Mouse (Mus musculus): ENCODE data around the gene Fam189a1. TPM values are rescaled to one million over a fixed set of nuclear protein-coding genes. Genes with fewer than 3 reads are reported as not detected.

Fam189a1 gene
- total and polyA plus RNA-seq, 3 experiments = 0.10 TPM; not detected in 2

GRCm38 (mm10) chr7:64765595-64765994, 390.8 kb downstream of the Fam189a1 start:
- dilution Hi-C loops (cut with MboI; ENCODE audit: extremely low pct_ligation_motif_present, extremely low pct_unique_long_range_greater_than_20kb, low sequenced_read_pairs) = no loop called here
- in situ Hi-C loops (cut with MboI; ENCODE audit: low pct_ligation_motif_present, low pct_unique_long_range_greater_than_20kb, low sequenced_read_pairs) = no loop called here
- Histone ChIP-seq H3K4me1 (ENCODE audit: control insufficient read depth in 1 of 2, insufficient read depth in 2 of 2) (no peaks in the 10 kb centered on the region; a peak in 1 of 4 replicates), H3K27ac (ENCODE audit: insufficient read depth, low read depth) (no peak overlapping the region), H3K4me3 (replicated peaks in 1 of 3; ENCODE audit: low read depth in 2 of 3, low read length in 2 of 3, poor library complexity in 1 of 3) (no peak overlapping the region), H3K27me3 (replicated peaks) (peaks cover 16% of the 10 kb centered on the region), H3K9me3 (replicated peaks; ENCODE audit: low read length) (no peaks in the 10 kb centered on the region), H3K4me2 (ENCODE audit: insufficient read depth, low read depth, poor library complexity, severe bottlenecking) (no peak overlapping the region), H3K36me3 (replicated peaks in 1 of 2; ENCODE audit: control insufficient read depth in 1 of 2, insufficient read depth in 1 of 2, low read length in 1 of 2) (no peaks in the 10 kb centered on the region), H3K9ac (ENCODE audit: insufficient read depth, low read depth) (no peak overlapping the region), H3K79me2 (replicated peaks; ENCODE audit: control insufficient read depth, extremely low read depth, insufficient read depth, poor library complexity, severe bottlenecking) (no peaks in the 10 kb centered on the region)
- no peak for DNase-seq (ENCODE audit: extremely low read depth)
- TF ChIP-seq RCOR1 (conservative IDR thresholded peaks at IDR 0.05; ENCODE audit: low read depth, low read length) = no peak
- no peak for TF ChIP-seq ETS1 (conservative IDR thresholded peaks at IDR 0.05; ENCODE audit: low read depth, low read length)
- TF ChIP-seq BHLHE40 (IDR thresholded peaks at IDR 0.05; ENCODE audit: low read depth, low read length) = no peak
- TF ChIP-seq TBP (conservative IDR thresholded peaks at IDR 0.05; ENCODE audit: low read depth, low read length) = no peak
- no peak for TF ChIP-seq NELFE (IDR thresholded peaks at IDR 0.05; ENCODE audit: low read depth, low read length)
- no peak for TF ChIP-seq MYC (IDR thresholded peaks at IDR 0.05; ENCODE audit: low read depth, low read length)
- TF ChIP-seq JUN (IDR thresholded peaks at IDR 0.05; ENCODE audit: insufficient read depth, low read depth, low read length) = no peak
- TF ChIP-seq ELF1 (IDR thresholded peaks at IDR 0.05; ENCODE audit: low read depth, low read length) = no peak
- TF ChIP-seq SIN3A (IDR thresholded peaks at IDR 0.05; ENCODE audit: low read length) = no peak
- no peak for TF ChIP-seq GABPA (IDR thresholded peaks at IDR 0.05; ENCODE audit: insufficient replicate concordance, low read depth, low read length)
- TF ChIP-seq PAX5 (IDR thresholded peaks at IDR 0.05; ENCODE audit: low read length) = no peak
- no peak for TF ChIP-seq CTCF (conservative IDR thresholded peaks at IDR 0.05 in 1 of 2, IDR thresholded peaks at IDR 0.05 in 1 of 2; ENCODE audit: low read depth in 2 of 2, low read length in 2 of 2)
- no peak for TF ChIP-seq EP300 (IDR thresholded peaks at IDR 0.05; ENCODE audit: low read length)
- no peak for TF ChIP-seq ZC3H11A (IDR thresholded peaks at IDR 0.05; ENCODE audit: low read depth, low read length)
- TF ChIP-seq TCF12 (IDR thresholded peaks at IDR 0.05; ENCODE audit: low read depth, low read length) = no peak
- TF ChIP-seq POLR2A (IDR thresholded peaks at IDR 0.05; ENCODE audit: low read depth, low read length) = no peak

GRCm38 (mm10) chr7:64755141-64755540, 401.2 kb downstream of the Fam189a1 start:
- Histone ChIP-seq H3K9ac (ENCODE audit: insufficient read depth, low read depth) (no peak overlapping the region), H3K4me3 (replicated peaks in 1 of 3; ENCODE audit: low read depth in 2 of 3, low read length in 2 of 3, poor library complexity in 1 of 3) (no peak overlapping the region), H3K4me1 (ENCODE audit: control insufficient read depth in 1 of 2, insufficient read depth in 2 of 2) (peaks cover 3 to 15% of the 10 kb centered on the region in 2 experiments; a peak in 3 of 4 replicates), H3K27ac (ENCODE audit: insufficient read depth, low read depth) (no peak overlapping the region), H3K27me3 (replicated peaks) (peaks cover 21% of the 10 kb centered on the region), H3K4me2 (ENCODE audit: insufficient read depth, low read depth, poor library complexity, severe bottlenecking) (no peak overlapping the region), H3K9me3 (replicated peaks; ENCODE audit: low read length) (no peaks in the 10 kb centered on the region), H3K79me2 (replicated peaks; ENCODE audit: control insufficient read depth, extremely low read depth, insufficient read depth, poor library complexity, severe bottlenecking) (no peaks in the 10 kb centered on the region), H3K36me3 (replicated peaks in 1 of 2; ENCODE audit: control insufficient read depth in 1 of 2, insufficient read depth in 1 of 2, low read length in 1 of 2) (no peaks in the 10 kb centered on the region)
- dilution Hi-C loops (cut with MboI; ENCODE audit: extremely low pct_ligation_motif_present, extremely low pct_unique_long_range_greater_than_20kb, low sequenced_read_pairs) (no loop called here), in situ Hi-C loops (cut with MboI; ENCODE audit: low pct_ligation_motif_present, low pct_unique_long_range_greater_than_20kb, low sequenced_read_pairs) (no loop called here)
- no peak for TF ChIP-seq ZC3H11A (IDR thresholded peaks at IDR 0.05; ENCODE audit: low read depth, low read length)
- no peak for TF ChIP-seq SMC3 (IDR thresholded peaks at IDR 0.05; ENCODE audit: low read depth, low read length)
- TF ChIP-seq KAT2A (IDR thresholded peaks at IDR 0.05; ENCODE audit: insufficient replicate concordance, low read length) = no peak
- no peak for TF ChIP-seq EP300 (IDR thresholded peaks at IDR 0.05; ENCODE audit: low read length)
- TF ChIP-seq CTCF (conservative IDR thresholded peaks at IDR 0.05 in 1 of 2, IDR thresholded peaks at IDR 0.05 in 1 of 2; ENCODE audit: low read depth in 2 of 2, low read length in 2 of 2) = no peak
- TF ChIP-seq POLR2AphosphoS2 (IDR thresholded peaks at IDR 0.05; ENCODE audit: low read depth, low read length) = no peak
- TF ChIP-seq TBP (conservative IDR thresholded peaks at IDR 0.05; ENCODE audit: low read depth, low read length) = no peak
- TF ChIP-seq NELFE (IDR thresholded peaks at IDR 0.05; ENCODE audit: low read depth, low read length) = no peak
- TF ChIP-seq NRF1 (IDR thresholded peaks at IDR 0.05; ENCODE audit: low read depth, low read length) = no peak
- no peak for TF ChIP-seq ELF1 (IDR thresholded peaks at IDR 0.05; ENCODE audit: low read depth, low read length)
- TF ChIP-seq SIN3A (IDR thresholded peaks at IDR 0.05; ENCODE audit: low read length) = no peak
- no peak for TF ChIP-seq MAFK (IDR thresholded peaks at IDR 0.05; ENCODE audit: insufficient replicate concordance, low read length)
- no peak for TF ChIP-seq RAD21 (IDR thresholded peaks at IDR 0.05; ENCODE audit: low read depth, low read length)
- no peak for TF ChIP-seq MAX (IDR thresholded peaks at IDR 0.05; ENCODE audit: low read length)
- TF ChIP-seq ZMIZ1 (IDR thresholded peaks at IDR 0.05; ENCODE audit: low read depth, low read length) = no peak
- no peak for DNase-seq (ENCODE audit: extremely low read depth)
